Mouse (Mus musculus): Measurements from ENCODE around the gene Dhrs1.

The Dhrs1 gene

DNA sequence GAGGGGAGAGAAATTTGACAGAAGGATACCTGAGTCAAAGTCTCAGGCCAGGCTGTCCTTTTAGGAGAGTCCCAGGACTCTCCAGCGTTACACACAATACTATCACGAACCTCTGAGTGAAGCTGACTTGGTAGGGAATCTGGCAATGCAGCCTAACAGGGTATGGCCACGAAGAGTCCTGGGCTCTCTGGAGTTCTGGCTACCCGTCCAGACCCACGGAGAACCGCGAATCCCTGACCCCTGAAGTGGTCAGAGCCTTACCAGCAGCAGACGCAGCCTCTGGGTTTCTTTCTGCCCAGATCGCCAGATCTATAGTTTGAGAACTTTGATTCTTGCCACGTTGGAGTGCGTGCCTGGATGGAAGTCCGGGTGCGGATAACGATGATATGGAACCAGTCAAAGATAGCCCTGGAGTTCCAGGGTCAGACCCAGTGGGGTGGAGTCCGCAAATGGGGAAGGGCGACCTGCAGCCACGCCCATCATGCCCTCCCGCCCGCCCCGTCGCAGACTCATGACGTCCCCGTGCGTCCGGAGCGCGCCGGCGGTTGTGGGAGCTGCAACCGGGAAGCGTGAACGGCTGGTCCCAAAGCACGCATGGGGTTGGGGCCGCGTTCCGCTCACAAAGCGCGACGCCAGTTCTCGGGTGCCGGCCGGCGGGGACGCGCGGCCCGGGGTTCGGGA lies at the start of gene Dhrs1, which contains the start of gene Nop9:
Gene Dhrs1 (minus strand): TSS at position 511 of the 681 bp plus-strand sequence.
Gene Nop9 (plus strand): TSS at position 514 of the 681 bp plus-strand sequence.
- peak; percentile 89 for DNase-seq (ENCODE audit: low spot score)

GRCm38 (mm10) chr14:55793946-55794345 lies 48.5 kb upstream of the Dhrs1 start:
- no peak for DNase-seq (ENCODE audit: low spot score)

- DNase-seq (ENCODE audit: low spot score): no peak
Observed at GRCm38 (mm10) chr14:55793461-55793860, 48.0 kb upstream of the Dhrs1 start.

DNA sequence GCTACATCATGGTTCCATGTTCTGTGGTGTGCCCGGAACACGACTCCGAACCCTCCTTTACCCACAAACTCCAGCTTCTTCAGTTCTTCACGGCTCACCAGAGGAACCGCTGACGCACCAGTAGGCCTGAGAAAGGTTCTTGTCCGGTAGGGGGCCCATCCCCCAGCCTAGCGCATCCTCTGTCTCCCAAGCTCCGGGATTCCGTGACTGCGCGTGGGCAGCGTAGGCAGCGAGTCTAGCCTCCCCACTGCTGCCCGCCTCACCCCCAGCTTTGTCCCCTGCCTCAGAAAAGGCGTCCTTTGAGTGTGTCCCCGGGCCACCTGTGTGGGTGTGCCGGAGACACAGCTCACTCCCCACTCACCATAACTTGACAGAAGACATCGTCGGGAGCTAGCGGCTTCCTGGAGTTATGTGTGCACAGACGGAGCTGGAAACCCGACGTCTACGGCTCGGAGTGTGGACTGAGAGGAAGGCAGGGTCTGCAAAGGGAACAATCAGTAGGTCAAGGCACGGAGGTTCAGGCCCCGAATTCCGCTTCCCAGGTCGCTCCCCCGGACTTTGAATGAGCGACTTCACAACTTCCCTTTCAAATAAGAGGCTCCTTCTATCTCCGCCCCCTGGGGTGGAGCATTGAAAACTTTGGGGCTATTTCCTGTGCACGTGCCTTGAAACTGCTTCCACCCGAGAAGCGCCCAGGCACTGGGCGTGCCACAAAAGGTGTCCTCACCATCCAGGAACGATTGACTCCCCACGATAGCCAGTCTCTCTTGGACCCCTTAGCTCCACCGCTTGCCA lies 43.0 kb upstream of the Dhrs1 start, which contains the start of gene Ripk3:
Gene Ripk3 (minus strand): TSS at position 610 of the 795 bp plus-strand sequence.
- DNase-seq (ENCODE audit: low spot score): peak; percentile 1

GRCm38 (mm10) chr14:55787731-55788130 lies 42.2 kb upstream of the Dhrs1 start:
- peak; percentile 0 for DNase-seq (ENCODE audit: low spot score)

DNA sequence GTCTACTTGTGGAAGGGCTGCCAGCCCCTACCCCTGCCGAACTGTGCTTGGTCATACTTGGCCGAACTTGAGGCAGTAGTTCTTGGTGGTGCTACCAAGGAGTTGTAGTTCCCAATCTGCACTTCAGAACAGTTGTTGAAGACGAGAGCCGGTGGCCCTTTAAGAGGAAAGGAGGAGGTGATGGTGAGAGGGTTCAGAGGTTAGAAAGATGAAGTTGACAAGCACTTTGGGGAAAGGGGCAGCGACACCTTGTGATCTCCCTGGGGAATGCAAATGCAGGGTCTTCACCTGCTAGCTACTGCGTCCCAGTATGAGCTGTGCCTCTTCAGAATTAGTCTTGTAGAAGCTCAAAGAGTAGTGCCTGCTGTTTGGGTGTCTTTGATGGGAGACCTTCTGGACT lies 39.7 kb upstream of the Dhrs1 start:
- no peak for DNase-seq (ENCODE audit: low spot score)

- peak; percentile 1 for DNase-seq (ENCODE audit: low spot score)
Observed at GRCm38 (mm10) chr14:55783958-55784235, 38.4 kb upstream of the Dhrs1 start, which contains the start of gene Adcy4. TSS of gene Adcy4 (minus strand) at chr14:55784095.

GRCm38 (mm10) chr14:55783171-55783957 lies 37.9 kb upstream of the Dhrs1 start:
- DNase-seq (ENCODE audit: low spot score): peak; percentile 4

DNA sequence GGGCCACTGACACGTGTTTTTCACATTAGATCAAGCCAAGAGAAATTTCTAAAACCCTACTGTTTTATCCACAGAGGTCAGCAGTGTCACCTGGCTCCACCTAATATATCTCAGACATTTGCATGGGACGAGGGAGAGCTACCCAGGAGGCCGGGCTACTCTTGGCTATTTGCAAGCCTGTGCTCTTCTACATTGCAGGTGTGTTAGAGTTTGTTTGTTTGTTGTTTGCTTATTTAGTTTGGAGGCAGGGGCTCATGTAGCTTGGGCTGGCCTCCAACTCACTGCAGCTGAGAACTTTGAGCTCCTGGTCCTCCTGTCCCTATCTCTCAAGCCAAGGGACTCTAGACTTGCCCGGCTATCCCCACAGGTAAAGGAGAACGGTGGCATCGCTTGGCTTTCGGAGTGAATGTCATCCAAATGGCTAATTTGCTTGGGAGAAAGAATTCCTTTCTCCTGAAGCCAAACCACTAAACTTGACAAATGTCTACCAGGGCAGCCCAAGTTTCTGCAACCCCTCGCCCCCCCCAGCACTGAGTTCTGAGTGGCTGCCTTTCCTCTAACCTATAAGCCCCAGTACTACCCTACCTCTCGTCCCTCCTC lies 37.0 kb upstream of the Dhrs1 start:
- peak; percentile 0 for DNase-seq (ENCODE audit: low spot score)

GRCm38 (mm10) chr14:55781310-55781709 lies 35.8 kb upstream of the Dhrs1 start:
- no peak for DNase-seq (ENCODE audit: low spot score)

GRCm38 (mm10) chr14:55780736-55781135 lies 35.2 kb upstream of the Dhrs1 start:
- DNase-seq (ENCODE audit: low spot score): no peak

DNA sequence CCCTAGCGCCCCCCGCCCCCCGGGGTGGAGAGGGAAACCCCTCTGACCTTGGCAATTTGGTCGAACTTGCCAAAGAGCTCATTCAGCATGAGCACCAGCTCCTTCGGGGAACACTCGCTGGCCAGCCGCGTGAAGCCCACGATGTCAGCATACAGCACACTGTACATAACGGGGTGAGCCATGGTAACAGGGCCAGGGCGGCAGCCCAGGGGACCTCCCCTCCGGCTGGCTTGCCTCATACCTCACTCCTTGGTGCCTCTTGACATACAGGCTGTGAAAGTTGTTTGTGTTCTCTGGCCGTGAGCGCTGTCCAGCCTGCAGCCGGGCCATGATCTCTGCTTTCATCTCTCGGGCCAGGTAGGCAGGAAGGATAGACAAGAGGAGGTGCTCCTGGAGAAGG lies 34.2 kb upstream of the Dhrs1 start:
- no peak for DNase-seq (ENCODE audit: low spot score)

- DNase-seq (ENCODE audit: low spot score): no peak
Observed at GRCm38 (mm10) chr14:55778686-55779085, 33.2 kb upstream of the Dhrs1 start.

DNA sequence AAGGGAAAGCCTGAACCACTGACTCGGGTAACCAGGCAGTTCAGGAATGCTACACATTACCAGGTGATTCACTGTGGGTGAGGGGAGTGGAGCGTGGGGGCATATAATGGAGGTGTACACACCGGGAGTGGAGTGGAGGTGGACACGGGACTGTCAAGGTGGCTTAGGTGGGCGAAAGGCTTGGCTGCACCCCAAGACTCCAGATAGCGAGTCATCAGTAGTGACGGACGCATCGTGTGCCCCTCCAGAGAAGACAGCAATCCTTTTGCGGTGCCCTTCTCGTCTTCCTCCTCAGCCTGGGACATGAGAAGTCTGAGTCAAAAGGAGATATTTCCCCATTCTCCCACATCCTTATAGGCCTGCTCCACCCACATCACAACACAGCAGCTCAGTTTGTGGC lies 32.3 kb upstream of the Dhrs1 start:
- no peak for DNase-seq (ENCODE audit: low spot score)

- DNase-seq (ENCODE audit: low spot score): no peak
Observed at GRCm38 (mm10) chr14:55777176-55777575, 31.7 kb upstream of the Dhrs1 start.

DNA sequence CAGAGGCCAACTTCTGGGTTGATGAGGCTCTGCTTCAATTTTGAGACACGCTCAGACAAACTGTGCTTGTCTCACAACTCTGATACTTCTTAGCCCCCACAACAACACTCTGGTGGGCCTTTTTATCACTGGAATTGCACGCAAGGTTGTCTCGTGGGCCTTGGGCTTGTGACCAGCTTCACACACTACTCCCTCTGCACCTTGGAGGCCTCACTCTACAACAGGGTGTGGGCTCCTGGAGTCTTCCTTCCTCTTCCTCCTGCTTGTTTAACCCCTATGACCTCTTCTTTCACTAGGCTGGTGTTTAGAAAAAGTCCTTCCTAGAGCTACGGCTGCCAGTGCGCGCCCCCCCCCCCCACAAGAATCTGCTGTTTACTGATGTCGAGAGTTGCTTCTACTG lies 31.2 kb upstream of the Dhrs1 start:
- DNase-seq (ENCODE audit: low spot score): no peak

DNA sequence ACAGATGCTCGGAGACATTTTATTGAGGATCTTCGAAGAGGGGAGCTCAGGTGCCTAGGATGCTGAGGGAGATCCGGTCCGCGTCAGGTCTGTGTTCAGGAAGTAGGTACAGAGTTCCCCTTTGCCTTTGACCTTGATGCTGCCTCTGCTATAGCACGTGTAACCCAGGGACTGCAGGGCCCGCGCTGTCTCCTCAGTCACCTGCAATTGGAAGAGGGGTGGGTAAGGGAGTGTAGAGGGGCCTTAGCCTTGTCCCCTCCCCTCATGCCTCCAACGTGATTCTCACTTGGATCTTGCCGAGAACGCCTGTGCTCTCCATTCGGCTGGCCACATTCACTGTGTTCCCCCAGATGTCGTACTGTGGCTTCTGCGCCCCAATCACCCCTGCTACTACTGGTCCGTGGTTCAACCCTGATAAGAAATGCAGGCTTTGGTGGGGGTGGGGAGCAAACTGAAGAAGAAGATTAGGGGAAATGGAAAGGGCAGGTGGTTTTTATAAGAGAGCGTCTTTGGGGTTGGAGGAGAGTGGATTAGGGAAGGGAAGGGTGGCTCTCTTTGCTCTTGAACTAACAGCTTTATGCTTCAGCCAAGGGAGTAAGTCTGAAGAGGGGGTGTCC lies 23.7 kb upstream of the Dhrs1 start:
- DNase-seq (ENCODE audit: low spot score): no peak

DNA sequence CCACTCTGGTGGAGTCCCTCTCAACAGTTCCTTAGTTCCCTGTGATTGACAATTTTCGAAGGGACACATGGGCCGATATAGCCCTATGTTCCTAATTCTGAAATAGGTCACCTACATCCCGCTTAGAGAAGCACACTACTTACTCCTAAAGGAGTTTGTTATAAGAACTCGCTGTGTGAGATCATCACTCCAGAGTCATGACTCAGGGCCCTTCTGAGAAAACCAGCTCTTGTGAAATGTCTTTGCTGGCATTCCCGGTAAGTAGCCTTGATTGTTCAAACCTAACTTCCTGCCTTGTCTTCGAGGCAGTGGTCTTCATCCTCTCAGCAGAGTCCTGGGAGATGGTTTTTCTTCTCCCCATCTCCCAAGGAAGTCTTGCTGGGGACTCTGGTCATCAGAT lies 23.1 kb upstream of the Dhrs1 start:
- DNase-seq (ENCODE audit: low spot score): no peak

DNA sequence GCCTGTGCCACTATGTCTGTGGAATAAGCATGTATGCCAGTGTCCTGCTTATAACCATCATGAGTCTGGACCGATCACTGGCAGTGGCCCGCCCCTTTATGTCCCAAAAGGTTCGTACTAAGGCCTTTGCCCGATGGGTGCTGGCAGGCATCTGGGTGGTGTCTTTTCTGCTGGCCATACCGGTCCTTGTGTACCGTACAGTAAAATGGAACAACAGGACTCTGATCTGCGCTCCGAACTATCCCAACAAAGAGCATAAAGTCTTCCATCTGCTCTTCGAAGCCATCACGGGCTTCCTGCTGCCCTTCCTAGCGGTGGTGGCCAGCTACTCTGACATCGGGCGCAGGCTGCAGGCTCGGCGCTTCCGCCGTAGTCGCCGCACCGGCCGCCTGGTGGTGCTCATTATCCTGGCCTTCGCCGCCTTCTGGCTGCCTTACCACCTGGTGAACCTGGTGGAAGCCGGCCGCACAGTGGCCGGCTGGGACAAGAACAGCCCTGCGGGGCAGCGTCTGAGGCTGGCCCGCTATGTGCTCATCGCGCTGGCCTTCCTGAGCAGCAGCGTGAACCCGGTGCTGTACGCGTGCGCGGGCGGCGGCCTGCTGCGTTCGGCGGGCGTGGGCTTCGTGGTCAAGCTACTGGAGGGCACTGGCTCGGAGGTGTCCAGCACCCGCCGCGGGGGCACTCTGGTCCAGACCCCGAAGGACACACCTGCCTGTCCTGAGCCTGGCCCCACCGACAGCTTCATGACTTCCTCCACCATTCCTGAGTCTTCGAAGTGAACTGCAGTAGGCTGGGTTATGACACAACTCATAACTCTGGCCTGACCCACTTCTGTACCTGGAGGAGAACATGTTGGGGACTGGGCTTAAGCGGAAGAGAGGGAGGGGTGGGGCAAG lies 22.3 kb upstream of the Dhrs1 start:
- no peak for DNase-seq (ENCODE audit: low spot score)

- no peak for DNase-seq (ENCODE audit: low spot score)
Observed at GRCm38 (mm10) chr14:55765696-55766095, 20.2 kb upstream of the Dhrs1 start, which contains the start of gene Ltb4r1. TSS of gene Ltb4r1 (plus strand) at chr14:55765962.

- no peak for DNase-seq (ENCODE audit: low spot score)
Observed at GRCm38 (mm10) chr14:55763166-55763565, 17.7 kb upstream of the Dhrs1 start.
